Mouse (Mus musculus): ENCODE measurements at regions not wholly inside any gene's neighbourhood (a gene's known extent, or its start where the extent isn't known, plus 50 kb on each side); places are given as distances from the start of the nearest gene placed in this dataset.

GRCm38 (mm10) chr15:87239057-87239456 is 305.0 kb upstream of the Fam19a5 start:
- no peak for TF ChIP-seq CTCF (IDR thresholded peaks at IDR 0.05; ENCODE audit: borderline replicate concordance, insufficient read depth, low read depth, low read length)
- no peak for TF ChIP-seq POLR2A (IDR thresholded peaks at IDR 0.05; ENCODE audit: borderline replicate concordance, insufficient read depth, low read length)

All from cerebellum, adult 2 months (tissue).